Mouse (Mus musculus): Measurements from ENCODE around the gene Plvap. TPM values are rescaled to one million over a fixed set of nuclear protein-coding genes. Genes with fewer than 3 reads are reported as not detected.
"Not testable (repeated sequence)": the region's sequence is repeated elsewhere in the genome, so short reads cannot be mapped to it uniquely, and the experiment has no call there.

Gene Plvap
- polyA plus RNA-seq, 1 experiment from 2014 or later, result 6.8 TPM

DNA sequence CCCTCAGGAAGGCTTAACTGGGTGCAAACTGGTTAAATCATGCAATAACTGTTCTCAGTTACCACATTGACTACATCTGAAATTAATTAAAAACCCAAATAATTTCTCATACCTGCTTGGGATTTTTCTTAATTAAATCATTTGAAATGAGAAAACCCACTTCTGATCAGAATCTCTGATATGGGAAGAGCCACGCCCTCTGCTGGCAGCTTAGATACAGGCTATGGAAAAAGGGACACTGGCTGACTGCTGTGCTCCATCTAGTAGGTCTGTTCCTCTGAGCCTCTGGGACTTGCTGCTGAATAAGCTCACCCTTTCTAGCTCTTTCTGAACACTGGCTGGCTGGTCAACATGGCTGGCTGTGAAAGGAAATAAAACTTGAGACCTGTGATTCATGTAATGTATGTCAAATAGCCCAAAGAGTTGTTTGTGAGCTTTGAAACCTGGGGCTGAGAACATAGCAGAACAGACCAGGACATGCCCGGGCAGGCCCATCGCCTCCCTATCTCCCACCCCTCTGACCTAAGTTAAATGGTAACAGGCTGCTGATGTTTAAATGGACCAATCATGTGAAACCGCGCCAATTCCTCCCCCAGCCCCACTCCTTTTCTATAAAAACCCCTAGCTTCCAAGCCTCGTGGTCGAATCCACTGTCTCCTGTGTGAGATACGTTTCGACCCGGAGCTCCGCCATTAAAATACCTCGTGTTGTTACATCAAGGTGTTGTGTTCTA is 19.3 kb upstream of the Plvap start:
- ATAC-seq; H3K27ac ChIP-seq (ENCODE audit: low read depth, low read length); H3K9ac ChIP-seq (ENCODE audit: low read length); H3K4me1 ChIP-seq (ENCODE audit: control insufficient read depth, insufficient read depth, low read length); H3K36me3 ChIP-seq (ENCODE audit: control insufficient read depth, insufficient read depth, low read length); H3K4me2 ChIP-seq (ENCODE audit: low read length); H3K4me3 ChIP-seq (ENCODE audit: low read depth, low read length); H3K9me3 ChIP-seq (replicated peaks; ENCODE audit: control insufficient read depth, low read length): not testable (repeated sequence)
- DNase-seq (ENCODE audit: low spot score), result peak; percentile 55
- peaks cover 12% of the 10 kb centered on the region for H3K27me3 ChIP-seq (replicated peaks; ENCODE audit: control insufficient read depth, insufficient read depth, low read length)
- WGBS, result 59% methylated on average over 5 of the region's 12 CpGs

DNA sequence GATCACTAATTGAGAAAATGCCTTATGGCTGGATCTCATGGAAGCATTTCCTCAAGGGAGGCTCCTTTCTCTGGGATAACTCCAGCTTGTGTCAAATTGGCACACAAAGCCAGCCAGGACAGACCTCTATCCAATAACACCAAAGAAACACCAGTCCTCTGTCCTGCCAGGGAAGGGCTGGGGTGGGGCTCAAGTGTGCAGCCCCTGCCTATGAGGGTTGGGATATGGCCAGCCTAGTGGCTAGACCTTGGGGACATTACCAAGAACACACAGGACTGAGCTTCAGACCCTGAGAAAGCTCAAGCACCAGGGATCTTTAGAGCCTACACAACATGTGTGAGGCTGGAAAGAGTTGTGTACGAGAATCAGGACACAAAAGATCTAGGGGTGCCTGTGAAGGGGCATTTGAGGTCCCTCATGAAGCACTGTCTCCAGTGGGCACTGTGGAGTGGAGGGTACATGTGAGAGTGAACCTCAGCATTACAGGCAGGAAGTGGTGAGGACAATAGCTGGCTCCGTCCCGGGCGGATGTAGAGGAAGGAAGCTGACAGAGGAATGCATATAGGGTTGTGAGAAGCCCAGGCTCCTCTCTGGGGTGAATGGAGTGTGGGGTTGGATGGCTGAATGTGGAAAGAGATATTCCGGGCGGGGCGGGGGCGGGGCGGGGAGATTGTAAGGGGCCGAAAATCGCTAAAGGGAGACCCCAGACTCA is 17.0 kb upstream of the Plvap start:
- ATAC-seq (no peak), DNase-seq (ENCODE audit: low spot score) (no peak)
- WGBS, result 89% methylated on average over 11 of the region's 11 CpGs
- Histone ChIP-seq H3K27me3 (replicated peaks; ENCODE audit: control insufficient read depth, insufficient read depth, low read length) (peaks cover 25% of the 10 kb centered on the region), H3K36me3 (ENCODE audit: control insufficient read depth, insufficient read depth, low read length) (no peaks in the 10 kb centered on the region), H3K9me3 (replicated peaks; ENCODE audit: control insufficient read depth, low read length) (no peaks in the 10 kb centered on the region), H3K4me2 (ENCODE audit: low read length) (no peak overlapping the region), H3K4me3 (ENCODE audit: low read depth, low read length) (no peak overlapping the region), H3K27ac (ENCODE audit: low read depth, low read length) (peak overlapping the region; percentile 7; the same call in 1 of the 2 replicates), H3K9ac (ENCODE audit: low read length) (no peak overlapping the region), H3K4me1 (ENCODE audit: control insufficient read depth, insufficient read depth, low read length) (no peaks in the 10 kb centered on the region)

DNA sequence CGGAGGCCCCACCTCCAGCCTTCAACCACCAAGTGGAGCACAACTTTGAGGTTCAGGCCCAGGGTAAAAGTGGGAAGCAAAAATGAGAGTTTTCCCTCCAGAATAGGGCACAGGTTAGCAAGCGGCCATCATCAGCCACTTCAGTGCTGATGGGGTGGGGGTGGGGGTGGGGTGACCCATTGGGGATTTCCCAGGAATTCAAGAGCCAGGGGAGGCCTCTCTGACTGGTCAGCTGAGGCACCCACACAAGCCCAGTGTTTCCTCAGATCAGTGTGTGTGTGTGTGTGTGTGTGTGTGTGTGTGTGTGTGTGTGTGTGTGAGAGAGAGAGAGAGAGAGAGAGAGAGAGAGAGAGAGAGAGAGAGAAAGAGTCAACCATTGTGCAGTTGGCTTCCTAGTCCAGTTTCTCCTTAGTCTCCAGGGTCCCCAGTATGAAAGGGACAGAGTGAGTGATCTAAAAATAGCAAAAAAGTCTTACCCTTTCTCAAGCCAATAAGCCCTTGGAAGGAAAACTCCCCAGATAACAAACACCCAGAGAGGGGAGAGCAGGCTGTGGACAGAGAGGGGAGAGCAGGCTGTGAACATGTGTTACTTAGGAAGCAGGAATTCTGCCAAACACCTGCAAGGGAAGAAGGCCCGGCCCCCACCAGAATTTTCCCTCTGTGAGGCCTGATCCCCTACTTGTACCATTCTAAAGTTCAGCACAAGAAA is 15.8 kb upstream of the Plvap start:
- Histone ChIP-seq H3K9ac (ENCODE audit: low read length) (no peak overlapping the region), H3K27me3 (replicated peaks; ENCODE audit: control insufficient read depth, insufficient read depth, low read length) (peaks cover 25% of the 10 kb centered on the region), H3K4me1 (ENCODE audit: control insufficient read depth, insufficient read depth, low read length) (no peaks in the 10 kb centered on the region), H3K9me3 (replicated peaks; ENCODE audit: control insufficient read depth, low read length) (no peaks in the 10 kb centered on the region), H3K4me3 (ENCODE audit: low read depth, low read length) (no peak overlapping the region), H3K4me2 (ENCODE audit: low read length) (no peak overlapping the region), H3K27ac (ENCODE audit: low read depth, low read length) (no peak overlapping the region), H3K36me3 (ENCODE audit: control insufficient read depth, insufficient read depth, low read length) (no peaks in the 10 kb centered on the region)
- WGBS, result 52% methylated on average over 3 of the region's 3 CpGs
- no peak for ATAC-seq
- DNase-seq (ENCODE audit: low spot score), result no peak

DNA sequence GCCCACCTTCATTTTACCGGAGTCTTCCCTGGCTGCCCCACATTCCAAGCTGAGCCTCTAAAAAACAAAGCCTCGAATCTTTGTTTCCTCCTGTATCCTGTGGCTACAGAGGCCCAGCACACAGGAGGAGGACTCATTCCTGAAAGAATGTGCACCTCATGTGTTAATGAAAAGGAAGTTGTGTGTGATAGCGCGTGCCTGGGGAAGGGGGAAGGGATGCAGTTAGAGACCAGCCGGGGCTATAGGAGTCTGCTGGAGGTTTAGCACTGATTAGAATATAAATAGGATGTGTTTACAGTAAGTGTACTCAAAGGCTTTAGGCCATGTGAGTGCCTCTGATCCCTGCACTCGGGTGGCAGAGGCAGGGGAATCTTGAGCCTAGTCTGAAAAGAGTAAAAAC is 14.7 kb upstream of the Plvap start:
- Histone ChIP-seq H3K36me3 (ENCODE audit: control insufficient read depth, insufficient read depth, low read length) (no peaks in the 10 kb centered on the region), H3K4me1 (ENCODE audit: control insufficient read depth, insufficient read depth, low read length) (no peaks in the 10 kb centered on the region), H3K27me3 (replicated peaks; ENCODE audit: control insufficient read depth, insufficient read depth, low read length) (peaks cover 25% of the 10 kb centered on the region), H3K27ac (ENCODE audit: low read depth, low read length) (no peak overlapping the region), H3K9ac (ENCODE audit: low read length) (no peak overlapping the region), H3K4me2 (ENCODE audit: low read length) (no peak overlapping the region), H3K4me3 (ENCODE audit: low read depth, low read length) (no peak overlapping the region), H3K9me3 (replicated peaks; ENCODE audit: control insufficient read depth, low read length) (no peaks in the 10 kb centered on the region)
- no peak for DNase-seq (ENCODE audit: low spot score)
- ATAC-seq, result no peak
- under 1% methylated on average over 6 of the region's 6 CpGs for WGBS

DNA sequence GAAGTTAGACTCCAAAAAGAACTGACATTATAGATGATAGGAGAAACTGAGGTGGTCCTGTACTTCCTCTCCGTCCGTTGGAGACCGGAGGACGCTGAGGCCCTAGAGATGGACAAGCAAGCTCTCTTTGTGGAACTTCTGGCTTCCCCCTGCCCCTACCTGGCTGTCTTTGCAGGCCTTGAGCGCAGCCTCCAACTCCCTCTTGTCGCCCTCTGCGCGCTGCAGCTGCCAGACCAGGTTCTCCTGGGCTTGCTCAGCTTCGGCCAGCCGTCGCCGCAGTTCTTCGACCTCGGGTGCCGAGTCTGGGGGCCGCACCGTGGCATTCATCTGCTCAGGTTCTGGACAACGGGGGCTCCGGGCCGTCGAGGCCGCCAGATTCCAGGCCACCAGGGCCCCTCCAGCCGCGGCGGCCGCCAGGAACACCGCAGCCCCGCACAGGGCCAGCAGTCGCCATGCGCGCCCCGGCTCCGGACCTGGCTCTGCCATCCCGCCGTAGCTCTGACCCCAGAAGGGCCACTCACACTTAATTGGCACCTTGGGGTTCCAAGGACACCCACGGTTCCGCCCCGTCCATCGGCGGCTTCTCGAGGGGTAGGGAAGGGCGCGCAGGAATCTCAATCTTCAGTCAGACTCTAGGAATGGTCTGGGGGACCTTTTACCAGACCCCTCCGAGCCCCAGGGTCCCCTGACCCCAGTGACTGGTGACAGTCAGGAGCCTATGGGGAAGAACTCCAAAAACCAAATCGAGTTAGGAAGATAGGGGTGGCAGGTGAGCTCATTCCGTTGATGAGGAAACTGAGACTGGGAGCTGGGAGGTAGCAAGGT is 13.9 kb upstream of the Plvap start, which contains the start of gene Ccdc194:
Ccdc194 (minus strand) TSS at position 486 of the 825 bp plus-strand sequence.
- Histone ChIP-seq H3K4me3 (ENCODE audit: low read depth, low read length) (no peak within 1 kb of the TSS), H3K4me2 (ENCODE audit: low read length) (no peak within 1 kb of the TSS), H3K9ac (ENCODE audit: low read length) (no peak within 1 kb of the TSS), H3K27ac (ENCODE audit: low read depth, low read length) (no peak within 1 kb of the TSS), H3K36me3 (ENCODE audit: control insufficient read depth, insufficient read depth, low read length) (no peaks in the 10 kb centered on the region), H3K9me3 (replicated peaks; ENCODE audit: control insufficient read depth, low read length) (no peaks in the 10 kb centered on the region), H3K4me1 (ENCODE audit: control insufficient read depth, insufficient read depth, low read length) (no peaks in the 10 kb centered on the region), H3K27me3 (replicated peaks; ENCODE audit: control insufficient read depth, insufficient read depth, low read length) (peaks cover 25% of the 10 kb centered on the region)
- 6% methylated on average over 46 of the region's 46 CpGs for WGBS
- ATAC-seq (no peak), DNase-seq (ENCODE audit: low spot score) (no peak)

DNA sequence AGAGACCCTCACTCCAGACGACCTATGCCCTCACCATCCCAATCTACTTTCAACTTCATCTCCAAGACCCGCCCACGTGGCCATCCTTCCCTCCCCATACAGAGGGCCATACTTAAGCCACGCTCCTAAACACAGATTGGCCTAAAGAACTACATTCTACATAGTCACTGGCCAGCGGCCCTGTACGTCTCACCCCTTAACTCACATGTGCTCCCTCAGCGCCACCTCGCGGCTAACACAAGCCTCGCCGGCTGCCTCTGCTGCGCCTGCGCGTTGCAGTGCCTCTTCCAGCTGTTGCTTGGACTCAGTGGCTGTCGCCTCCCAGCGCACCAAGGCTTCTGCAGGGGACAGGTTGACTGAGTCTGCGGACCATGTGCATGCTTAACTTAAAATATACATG is 10.1 kb upstream of the Plvap start:
- Histone ChIP-seq H3K27ac (ENCODE audit: low read depth, low read length) (no peak overlapping the region), H3K9me3 (replicated peaks; ENCODE audit: control insufficient read depth, low read length) (no peaks in the 10 kb centered on the region), H3K4me2 (ENCODE audit: low read length) (no peak overlapping the region), H3K9ac (ENCODE audit: low read length) (no peak overlapping the region), H3K36me3 (ENCODE audit: control insufficient read depth, insufficient read depth, low read length) (no peaks in the 10 kb centered on the region), H3K27me3 (replicated peaks; ENCODE audit: control insufficient read depth, insufficient read depth, low read length) (peaks cover 20% of the 10 kb centered on the region), H3K4me1 (ENCODE audit: control insufficient read depth, insufficient read depth, low read length) (no peaks in the 10 kb centered on the region), H3K4me3 (ENCODE audit: low read depth, low read length) (no peak overlapping the region)
- DNase-seq (ENCODE audit: low spot score), result peak; percentile 88
- ATAC-seq, result peak; percentile 80
- 3% methylated on average over 17 of the region's 17 CpGs for WGBS

DNA sequence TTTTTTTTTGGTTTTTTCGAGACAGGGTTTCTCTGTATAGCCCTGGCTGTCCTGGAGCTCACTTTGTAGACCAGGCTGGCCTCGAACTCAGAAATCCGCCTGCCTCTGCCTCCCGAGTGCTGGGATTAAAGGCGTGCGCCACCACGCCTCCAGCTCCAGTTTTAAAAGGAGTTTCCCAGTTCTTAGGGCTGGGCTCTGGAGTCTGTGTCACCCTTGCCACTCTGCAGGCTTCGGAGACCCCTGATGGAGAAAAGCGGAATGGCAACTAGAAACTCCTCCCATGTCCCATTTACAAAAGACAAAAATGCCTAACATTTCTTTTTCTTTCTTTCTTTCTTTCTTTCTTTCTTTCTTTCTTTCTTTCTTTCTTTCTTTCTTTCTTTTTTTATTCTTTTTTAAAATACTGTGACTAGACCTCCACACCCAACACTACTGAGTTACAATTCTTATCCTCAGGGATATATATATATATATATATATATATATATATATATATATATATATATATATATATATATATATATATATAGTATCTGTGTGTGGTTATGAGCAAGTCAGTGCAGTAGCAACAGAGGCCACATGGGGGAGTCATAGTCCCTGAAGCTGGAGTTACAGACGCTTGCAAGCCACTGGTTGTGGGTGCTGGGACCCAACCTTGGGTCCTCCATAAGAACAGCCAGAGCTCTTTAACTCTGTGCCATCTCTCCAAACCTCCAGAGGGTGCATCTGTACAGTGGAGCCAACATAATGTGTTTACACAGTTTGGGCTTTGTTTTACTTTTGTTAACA is 7.7 kb upstream of the Plvap start:
- DNase-seq (ENCODE audit: low spot score), result peak; percentile 83
- not testable (repeated sequence) for H3K9me3 ChIP-seq (replicated peaks; ENCODE audit: control insufficient read depth, low read length); H3K4me3 ChIP-seq (ENCODE audit: low read depth, low read length); H3K4me2 ChIP-seq (ENCODE audit: low read length); H3K9ac ChIP-seq (ENCODE audit: low read length); H3K27me3 ChIP-seq (replicated peaks; ENCODE audit: control insufficient read depth, insufficient read depth, low read length); H3K27ac ChIP-seq (ENCODE audit: low read depth, low read length); H3K4me1 ChIP-seq (ENCODE audit: control insufficient read depth, insufficient read depth, low read length); ATAC-seq; H3K36me3 ChIP-seq (ENCODE audit: control insufficient read depth, insufficient read depth, low read length)
- 34% methylated on average over 9 of the region's 10 CpGs for WGBS

DNA sequence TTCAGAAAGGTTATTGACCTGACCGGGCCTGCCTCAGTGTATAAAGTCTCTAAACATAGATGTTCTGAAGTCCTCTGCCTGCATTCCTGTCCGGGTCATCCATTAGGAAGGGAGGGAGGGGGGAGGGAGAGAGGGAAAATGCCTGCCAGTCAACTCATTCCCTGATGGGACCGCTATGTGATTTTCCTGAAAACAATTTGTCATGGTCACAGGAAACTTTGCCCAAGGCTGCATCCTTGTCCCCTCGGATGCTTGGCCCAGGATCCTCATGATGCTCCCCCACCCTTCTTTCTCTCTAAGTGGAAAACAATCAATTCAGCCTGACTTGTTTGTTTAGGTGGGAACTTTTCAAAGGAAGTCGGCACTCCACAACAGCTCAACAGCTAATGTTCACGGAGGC is 5.2 kb upstream of the Plvap start:
- H3K4me1 ChIP-seq (ENCODE audit: control insufficient read depth, insufficient read depth, low read length), result no peaks in the 10 kb centered on the region
- no peak overlapping the region for H3K27ac ChIP-seq (ENCODE audit: low read depth, low read length)
- WGBS, result 45% methylated on average over 6 of the region's 6 CpGs
- no peaks in the 10 kb centered on the region for H3K27me3 ChIP-seq (replicated peaks; ENCODE audit: control insufficient read depth, insufficient read depth, low read length)
- DNase-seq (ENCODE audit: low spot score), result no peak
- no peaks in the 10 kb centered on the region for H3K36me3 ChIP-seq (ENCODE audit: control insufficient read depth, insufficient read depth, low read length)
- no peak for ATAC-seq
- H3K4me3 ChIP-seq (ENCODE audit: low read depth, low read length), result no peak overlapping the region
- no peak overlapping the region for H3K9ac ChIP-seq (ENCODE audit: low read length)
- no peak overlapping the region for H3K4me2 ChIP-seq (ENCODE audit: low read length)
- no peaks in the 10 kb centered on the region for H3K9me3 ChIP-seq (replicated peaks; ENCODE audit: control insufficient read depth, low read length)
